Mouse (Mus musculus): Measurements from ENCODE around the gene Hoxd9.

The Hoxd9 gene

DNA sequence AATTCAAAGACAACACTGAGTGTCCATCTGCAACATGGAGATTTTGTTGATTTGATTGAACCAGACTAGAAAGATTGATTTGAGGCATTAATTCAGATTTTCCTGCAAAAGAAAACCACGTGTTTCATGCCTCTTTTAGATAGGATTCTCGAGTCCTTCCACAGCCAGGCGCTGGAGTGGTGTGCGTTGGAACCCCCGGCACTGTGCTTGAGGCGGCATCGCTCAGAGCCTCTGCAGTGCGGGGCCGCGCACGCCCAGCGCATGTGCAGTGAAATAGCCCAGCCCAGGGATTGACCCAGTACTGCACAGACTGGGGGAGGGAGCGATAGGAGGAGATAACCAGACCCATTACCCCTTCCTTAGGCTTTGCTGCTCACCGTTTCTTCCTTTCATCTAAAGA lies 17.4 kb downstream of the Hoxd9 start:
- DNase-seq: no peak

DNA sequence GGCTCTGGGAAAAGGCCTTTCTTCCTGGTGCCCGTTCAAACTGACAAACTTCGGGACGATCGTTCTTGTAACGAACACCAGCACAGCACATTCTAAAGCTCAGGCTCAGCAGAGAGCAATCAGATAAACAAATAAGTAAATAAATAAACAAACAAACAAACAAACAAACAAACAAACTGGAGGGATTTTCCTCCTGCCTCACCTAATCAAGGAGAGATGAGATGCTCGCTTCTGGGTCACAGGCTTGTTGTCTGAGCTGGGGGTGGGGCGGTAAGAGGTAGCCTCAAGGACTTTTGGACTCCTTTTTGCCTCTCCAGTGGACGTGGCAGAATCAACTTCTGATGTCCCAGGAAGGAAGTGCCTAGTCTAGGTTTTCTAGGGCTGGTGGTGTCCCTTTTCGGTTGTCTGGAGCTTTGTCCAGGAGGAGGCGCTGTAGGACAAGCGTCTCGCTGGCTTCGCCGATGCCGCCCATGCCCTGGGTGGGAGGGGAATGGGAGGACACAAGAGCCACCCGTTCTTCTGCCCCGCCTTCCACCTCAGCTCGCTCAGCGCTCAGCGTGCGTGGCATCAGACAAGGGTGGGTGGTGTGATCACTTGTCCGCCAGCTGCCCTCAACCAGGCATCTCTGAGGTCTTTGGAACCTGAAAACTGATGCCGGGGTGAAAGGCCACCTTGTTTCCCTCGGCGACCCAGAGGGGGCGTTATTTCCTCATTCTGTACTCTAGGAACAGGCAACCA lies 18.1 kb downstream of the Hoxd9 start:
- peak; percentile 85 for DNase-seq

DNA sequence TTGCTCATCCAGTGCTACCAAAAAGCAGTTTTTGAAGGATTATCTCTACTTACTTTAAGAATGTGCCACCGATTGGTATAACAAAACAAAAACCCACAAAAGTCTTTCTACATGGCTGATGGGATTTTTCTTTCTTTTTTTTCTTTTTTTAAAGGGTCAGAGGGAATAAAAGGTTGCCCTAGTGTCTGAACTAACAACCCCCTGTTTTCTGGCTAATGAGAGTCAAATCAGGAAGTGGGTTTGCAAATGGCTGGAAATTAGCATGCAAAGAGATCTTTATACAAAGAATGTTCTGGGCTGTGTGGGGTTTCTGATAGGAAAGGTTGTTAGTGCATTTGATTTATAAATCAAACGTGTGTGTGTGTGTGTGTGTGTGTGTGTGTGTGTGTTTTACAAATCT lies 22.9 kb downstream of the Hoxd9 start:
- DNase-seq: no peak

DNA sequence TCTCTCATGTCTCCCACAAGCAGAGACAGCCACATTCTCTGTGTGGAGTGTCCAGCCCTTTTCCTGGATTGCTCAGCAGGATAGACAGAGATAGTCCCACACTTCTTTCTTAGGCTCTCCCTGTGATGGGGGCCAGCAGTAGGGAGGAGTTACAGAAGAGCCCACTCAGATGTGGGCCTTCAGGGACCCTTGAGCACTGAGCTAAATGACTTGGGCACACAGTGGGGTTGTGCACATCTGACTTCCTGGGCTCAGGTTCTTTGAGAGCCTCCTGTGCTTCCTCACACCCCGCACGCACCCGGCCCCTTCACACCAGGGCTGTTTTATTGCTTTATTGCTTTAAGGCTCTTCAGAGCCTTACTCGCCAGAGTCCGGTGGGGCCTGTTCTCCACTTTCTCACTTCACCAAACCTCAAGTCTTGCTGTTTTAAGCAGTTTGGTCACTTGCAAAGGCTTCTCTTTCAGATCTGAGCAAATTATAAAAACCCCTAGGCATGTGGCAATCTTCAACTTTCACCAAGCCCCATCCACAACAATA lies 23.5 kb downstream of the Hoxd9 start:
- no peak for DNase-seq

DNA sequence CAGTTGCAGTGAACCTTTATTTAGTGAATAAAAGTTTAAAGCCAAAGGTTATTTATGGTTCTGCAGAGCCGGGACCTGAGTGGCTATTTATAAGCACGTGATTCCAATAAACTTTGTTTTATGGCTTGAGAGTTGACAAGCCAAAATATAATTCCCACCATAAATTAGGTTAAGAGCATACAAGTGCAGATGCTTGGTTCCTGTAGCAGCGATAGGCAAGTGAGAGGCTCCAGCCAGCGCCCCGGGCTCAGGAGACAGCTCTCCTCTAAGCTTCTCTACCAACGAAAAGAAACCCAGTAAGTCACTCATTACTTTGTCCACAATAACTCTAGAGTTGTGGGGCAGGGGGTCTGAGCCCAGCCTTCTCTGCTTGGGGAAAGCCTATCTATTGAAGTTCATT lies 24.4 kb downstream of the Hoxd9 start:
- no peak for DNase-seq

DNA sequence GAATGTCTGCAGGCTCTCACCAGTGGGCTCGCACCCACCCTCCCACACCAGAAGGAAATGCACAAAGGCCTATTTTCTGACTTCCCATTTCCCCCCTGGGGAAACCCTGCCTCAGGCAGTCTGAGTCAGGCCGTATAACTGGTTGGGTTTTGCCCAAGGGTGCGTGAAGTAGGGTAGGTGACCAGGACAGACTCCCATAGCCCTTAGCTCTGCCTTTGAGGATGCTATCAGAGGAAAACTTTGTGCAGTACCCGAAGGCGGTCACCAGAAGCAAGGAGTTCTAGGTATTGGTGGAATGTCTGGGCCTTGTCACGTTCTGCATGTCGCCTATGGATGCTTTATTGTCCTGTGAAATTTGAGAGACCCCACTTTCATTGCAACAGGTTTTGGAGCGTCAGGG lies 25.4 kb downstream of the Hoxd9 start:
- no peak for DNase-seq

DNA sequence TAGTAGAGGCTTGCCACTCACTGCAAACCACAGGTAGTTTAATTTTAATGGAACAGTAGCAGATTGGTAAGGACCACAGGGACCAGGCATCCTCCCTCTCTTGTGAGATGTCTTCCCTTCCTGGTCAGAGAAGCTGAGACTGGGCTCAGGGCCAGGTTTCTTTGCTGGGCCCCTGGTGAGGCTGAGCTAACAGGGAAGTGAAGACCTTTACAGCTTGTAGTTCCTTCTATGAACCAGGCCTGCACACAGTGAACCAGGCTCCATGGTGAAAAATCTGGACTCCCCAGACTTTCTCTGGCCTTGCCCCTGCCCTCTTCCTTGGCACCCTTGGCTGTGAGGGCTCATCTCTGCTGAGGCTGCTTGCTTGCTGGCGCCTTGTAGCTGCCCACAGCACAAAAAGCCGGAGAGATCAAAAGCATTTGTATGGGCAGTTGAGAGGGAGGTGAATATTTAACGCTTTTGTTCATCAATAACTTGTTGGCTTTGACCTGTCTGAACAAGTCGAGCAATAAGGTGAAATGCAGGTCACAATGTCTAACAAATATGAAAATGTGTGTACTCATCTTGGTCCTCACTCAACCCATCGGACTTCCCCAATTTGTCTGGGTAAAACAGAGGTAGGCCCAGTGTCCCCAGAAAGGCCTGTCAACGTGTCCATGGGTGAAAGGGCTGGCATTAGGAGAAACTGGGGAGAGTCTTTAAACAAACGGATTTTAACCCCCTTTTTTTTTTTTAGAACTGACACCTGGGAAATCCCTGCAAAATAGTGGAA lies 26.9 kb downstream of the Hoxd9 start:
- DNase-seq: no peak

DNA sequence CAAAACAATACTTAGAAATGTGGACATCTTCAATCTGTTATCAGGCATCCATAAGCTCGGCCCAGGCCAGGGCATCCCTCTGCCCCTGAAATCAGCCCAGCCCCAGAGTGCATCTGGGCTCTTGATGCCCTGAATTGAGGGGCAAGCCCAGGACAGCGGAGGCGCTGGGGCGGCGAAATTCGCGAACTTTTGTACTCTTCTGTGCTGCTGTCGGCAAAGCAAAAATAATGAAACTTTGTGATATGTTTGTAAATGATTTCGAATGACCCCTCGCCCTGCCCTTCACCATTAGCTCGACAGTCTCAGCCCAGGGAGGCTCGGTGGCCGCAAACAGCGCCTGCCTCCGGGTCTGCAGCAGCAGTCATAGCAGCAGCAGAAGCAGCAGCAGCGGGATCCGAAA lies 27.6 kb downstream of the Hoxd9 start:
- DNase-seq: no peak

DNA sequence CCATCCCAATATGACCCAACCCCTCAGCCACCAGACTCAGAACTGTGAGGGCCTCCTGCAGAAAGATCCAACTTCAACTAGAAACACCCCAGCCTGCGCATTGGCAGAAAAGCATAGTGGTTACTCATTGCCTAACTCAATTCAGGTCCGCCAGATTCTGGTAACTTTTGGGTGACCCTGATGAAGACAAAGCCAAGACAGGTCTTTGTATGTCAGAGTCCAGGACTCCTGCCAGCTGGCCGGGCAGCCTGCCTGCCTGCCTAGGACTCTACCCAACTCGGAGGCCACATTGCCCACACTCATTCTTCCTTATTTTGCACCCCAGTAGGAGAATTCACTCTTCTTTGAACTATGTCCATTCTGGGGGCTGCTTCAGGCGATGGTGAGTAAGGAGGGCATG lies 29.0 kb downstream of the Hoxd9 start, which contains the start of gene Gm28230:
TSS of gene Gm28230 (plus strand) at position 178 of the 400 bp plus-strand sequence.
- DNase-seq: peak; percentile 80

DNA sequence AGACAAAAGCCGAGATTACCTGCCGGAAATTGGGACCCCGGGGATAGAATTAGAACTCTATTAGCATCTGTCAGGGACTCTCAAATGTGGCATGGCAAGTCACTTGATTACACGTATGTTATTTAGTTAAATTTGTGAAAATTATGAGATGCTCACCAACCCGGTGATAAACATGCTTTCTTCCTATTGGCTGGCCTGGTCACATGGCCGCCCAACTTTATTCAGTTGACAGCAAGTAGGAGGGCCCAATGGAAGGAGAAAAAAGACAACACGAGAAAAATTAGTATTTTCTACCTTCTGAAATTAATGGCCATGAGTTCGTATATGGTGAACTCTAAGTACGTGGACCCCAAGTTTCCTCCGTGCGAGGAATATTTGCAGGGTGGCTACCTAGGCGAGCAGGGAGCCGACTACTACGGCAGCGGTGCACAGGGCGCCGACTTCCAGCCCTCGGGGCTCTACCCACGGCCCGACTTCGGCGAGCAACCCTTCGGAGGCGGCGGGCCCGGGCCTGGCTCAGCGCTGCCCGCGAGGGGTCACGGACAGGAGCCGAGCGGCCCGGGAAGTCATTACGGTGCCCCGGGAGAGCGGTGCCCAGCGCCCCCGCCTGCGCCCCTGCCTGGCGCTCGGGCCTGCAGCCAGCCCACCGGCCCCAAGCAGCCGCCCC lies 29.6 kb downstream of the Hoxd9 start:
- no peak for DNase-seq

DNA sequence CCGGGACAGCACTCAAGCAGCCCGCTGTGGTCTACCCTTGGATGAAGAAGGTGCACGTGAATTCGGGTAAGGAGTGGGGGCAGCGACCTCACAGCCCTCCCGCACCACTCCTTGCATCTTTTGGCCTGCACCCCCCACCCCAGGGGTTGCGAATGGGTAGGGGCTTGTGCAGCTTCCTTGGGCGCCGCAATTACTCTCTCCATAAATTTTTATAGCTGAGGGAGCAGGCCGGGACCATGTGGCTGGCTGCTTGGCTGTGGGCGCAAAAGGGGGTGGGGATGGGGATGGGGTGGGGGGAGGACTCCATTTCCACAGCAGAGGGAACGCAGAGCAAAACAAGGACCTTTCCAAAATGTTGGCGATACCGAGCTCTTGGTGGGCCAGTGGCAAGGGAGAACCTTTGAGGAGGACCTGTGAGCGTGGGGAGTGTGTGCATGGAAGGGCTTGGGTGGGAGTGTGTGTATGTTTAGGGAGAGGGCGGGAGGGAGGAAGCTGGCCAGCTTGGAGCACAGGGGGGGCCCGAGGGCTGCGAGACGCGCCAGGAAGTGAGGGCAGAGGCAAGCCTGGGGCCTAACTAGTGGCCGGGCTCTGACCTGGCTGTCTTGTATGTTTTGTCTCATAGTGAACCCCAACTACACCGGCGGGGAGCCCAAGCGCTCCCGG lies 30.2 kb downstream of the Hoxd9 start:
- no peak for DNase-seq

DNA sequence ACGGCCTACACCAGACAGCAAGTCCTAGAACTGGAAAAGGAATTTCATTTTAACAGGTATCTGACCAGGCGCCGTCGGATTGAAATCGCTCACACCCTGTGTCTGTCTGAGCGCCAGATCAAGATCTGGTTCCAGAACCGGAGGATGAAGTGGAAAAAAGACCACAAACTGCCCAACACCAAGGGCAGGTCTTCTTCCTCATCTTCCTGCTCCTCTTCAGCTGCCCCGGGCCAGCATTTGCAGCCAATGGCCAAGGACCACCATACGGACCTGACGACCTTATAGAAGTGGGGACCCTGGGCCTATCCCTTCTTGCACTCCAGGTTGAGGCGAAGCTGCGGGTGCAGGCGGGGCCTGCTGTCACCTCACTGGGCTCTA lies 30.8 kb downstream of the Hoxd9 start:
- no peak for DNase-seq

DNA sequence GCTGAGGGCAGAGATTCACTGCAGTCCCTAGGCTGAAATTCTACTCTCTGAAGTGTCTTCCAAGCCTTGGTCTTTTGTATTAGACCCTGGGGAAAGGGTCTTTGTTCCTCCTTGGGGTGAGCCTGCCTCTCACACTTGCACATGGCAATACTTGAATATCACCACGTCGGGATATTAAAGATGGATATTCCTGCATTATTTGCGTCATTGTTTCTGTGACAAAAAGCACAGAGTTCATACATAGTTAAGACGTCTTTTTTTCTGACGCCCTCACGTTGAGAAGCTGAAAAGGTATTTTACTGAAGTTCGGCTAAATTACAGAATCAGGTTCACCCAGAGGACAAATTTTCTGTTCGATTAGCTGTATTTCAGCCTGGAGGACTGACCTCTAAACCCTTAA lies 32.8 kb downstream of the Hoxd9 start:
- DNase-seq: no peak

DNA sequence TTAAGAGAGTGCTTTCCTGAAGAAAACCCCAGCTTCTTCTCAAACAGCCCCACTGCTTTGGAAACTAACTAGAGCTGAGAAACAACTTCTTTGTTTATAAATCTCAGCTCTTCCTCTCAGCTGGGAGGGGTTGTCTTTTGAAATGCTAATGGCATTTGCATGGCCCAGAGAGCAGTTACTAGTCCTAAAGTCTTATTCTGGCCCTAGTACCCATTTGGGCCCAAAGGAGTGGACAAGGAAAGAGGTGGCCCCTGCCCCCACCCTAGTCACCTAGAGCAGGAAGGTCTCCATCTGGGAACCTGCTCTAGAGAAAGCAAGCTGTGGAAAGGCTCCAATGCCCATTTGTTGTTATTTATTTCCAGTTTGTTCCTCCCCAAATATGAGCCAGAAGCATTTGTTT lies 33.5 kb downstream of the Hoxd9 start:
- DNase-seq: no peak

DNA sequence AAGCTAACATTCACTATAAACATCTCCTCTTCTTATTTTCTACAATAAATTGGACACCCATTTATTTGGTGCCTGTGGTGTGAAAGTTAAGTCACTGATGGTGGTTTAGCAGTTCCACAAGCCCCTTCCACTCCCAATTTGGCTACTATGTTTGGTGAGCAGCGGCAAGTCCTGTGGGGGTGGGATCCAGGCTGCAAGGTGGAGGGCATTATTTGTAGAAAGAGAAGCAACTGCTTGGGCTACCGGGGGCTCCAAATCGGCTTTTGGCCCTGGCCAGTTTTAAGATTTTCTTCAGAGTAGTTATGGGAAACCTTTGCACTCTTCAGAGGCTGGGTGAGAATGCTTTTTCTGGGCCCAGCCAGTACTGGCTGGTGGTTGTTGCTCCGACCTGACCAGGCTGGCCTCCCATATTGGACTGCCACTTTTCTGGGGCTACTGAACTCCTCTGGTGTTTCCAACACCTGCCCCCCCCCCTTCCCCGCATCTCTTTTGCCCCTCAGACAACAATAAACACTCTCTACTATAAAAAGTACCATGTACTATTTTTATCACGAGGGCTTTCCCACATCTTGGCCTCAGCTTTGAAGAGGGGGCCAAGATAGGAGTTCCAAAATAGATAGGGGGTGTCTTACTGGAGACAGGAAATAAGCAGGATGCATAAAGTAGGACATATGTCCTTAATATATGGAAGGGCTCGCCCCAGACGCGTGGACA lies 34.4 kb downstream of the Hoxd9 start:
- no peak for DNase-seq

DNA sequence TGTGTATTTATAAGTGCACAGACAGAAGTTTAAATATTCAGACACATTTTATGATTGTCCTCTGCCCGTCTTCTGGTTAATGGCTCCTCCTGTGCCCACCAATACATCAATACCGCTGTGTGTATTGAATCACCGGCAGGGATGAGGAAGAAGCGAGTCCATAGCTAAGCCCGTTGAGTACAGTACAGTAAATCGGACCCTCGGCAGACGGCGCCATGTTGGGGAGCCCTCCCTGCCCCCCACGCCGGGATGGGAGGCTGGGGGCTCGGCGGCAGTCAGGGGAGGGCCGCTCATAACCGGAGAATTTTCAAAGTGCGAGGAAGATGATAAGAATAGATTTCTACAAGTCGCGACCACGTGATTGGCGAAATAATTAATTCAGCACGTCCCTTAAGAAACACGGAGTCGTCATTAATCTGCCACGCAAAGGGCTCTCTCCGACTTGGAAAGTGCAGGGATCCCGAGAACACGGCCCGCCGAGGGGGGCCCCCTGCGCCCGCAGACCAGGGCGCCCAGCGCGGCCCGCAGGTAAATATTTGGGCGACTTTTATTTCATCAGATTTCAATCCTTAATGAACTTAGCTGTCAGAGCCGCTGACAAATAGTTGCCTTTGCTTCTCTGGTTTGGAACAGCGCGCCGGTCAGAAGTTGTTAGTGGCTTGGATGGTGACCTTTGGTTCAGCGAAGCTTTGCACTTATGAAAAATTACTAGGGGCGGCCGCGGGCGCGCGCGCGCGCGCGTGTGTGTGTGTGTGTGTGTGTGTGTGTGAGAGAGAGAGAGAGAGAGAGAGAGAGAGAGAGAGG lies 35.2 kb downstream of the Hoxd9 start:
- DNase-seq: no peak

DNA sequence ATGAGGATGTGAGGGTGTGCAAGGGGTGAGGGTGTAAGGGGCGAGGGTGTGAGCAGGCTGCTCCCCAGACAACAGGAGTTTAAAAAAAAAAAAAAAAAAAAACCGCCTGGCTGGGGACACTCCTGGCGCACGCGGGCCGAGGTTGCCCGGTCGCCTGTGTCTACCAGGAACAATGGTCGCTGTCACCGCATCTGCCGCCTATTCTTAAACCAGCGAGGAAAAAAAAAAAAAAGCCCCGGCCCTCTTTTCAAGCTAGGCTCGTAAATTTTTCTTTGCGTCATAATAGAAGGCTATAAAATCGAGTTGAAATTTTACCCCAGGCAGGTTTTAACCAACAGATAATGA lies 35.8 kb downstream of the Hoxd9 start:
- DNase-seq: no peak

DNA sequence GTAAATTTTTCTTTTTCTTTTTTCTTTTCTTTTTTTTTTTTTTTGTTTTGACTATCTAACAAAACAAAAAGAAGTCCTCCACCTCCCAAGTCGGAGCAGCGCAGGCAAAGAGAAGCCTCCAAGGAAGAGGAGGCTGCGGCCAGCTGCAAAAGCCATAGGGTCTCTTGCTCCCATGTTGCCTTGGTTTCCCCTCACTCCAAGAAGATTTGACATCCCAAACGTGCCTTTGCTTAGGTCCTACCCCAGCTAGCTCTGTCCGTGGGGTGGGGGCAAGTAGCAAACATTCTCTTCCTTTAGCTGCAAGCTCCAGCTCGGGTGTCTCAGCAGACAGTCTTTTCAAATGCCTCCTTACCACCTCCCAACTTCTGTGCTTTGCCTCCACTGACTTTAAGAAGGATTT lies 36.2 kb downstream of the Hoxd9 start:
- DNase-seq: no peak

DNA sequence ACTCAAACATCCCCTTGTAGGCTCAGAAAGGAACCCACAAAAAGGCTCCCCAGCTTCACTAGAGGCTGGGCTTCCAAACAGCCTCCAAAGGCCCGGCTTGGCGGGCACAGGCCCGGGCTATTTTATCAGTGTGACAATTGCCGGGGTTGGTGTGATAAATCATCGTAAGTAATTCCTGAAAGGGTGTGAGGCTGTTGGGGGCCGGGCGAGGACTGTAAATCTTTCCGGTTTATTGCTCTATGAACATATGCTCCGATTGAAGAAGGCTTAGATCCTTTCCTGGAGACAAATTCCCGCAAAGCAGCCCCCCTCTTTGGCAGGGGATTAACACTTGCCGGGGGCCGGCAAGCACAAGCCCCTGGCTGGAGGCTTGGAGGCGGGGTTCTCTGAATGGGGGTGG lies 36.9 kb downstream of the Hoxd9 start:
- DNase-seq: no peak

DNA sequence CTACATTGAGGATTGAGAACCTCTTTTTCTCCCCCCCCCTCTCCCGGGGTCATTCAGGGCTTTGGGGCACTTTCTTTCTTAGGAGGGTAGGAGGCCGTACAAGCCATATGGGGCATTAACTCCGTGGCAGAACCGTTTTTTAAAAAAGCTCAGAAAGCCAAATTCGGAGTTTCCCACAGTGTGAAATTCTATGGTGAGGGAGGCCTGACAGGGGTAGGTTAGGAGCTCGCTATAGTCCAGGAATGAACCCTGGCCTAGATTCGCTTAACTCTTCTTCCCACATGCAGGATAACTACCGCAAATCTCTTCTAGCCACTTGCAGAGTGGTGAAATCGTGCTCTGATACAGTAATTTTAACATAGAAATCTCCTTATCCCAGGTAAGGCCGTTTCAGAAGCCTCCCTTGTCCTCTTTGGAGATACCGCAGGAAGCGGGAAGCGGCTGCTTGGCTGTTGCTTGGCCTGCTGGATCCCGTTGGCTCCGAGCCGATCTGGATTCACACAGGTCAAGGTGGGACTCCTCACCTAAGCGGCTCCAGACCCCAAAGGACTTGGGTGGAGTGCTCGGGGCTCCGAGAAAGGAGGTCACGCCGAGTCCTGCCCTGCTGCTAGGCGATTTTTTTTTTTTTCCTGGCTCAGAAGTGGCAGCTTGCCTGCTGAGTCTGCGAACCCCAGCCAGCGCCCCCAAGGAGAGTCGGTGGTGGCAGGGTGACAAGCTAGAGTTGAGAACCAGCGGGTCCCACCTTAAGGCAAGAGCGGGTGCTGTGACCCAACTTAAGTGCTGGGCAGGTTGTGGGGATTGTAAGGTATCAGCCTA lies 37.7 kb downstream of the Hoxd9 start:
- no peak for DNase-seq

All from kidney, adult 11 months (tissue).